Mouse (Mus musculus) embryo, embryonic 10.5 days (tissue): ENCODE measurements around the gene Crybb1.

ENCODE experiments used
- DNase-seq: peaks from one replicate; pipeline ENCODE4 v3.0.0-alpha.2; 2015; ENCODE audit warnings: low spot score

The Crybb1 gene

GRCm38 (mm10) chr5:112237866-112238570 lies 17.6 kb upstream of the Crybb1 start:
- DNase-seq: peak; percentile 48

GRCm38 (mm10) chr5:112238781-112239482 lies 16.7 kb upstream of the Crybb1 start:
- peak; percentile 64 for DNase-seq

- DNase-seq: peak; percentile 92
Measured at GRCm38 (mm10) chr5:112240761-112241160, 14.9 kb upstream of the Crybb1 start.

- no peak for DNase-seq
Measured at GRCm38 (mm10) chr5:112241849-112242248, 13.8 kb upstream of the Crybb1 start.

GRCm38 (mm10) chr5:112242361-112242778 lies 13.2 kb upstream of the Crybb1 start:
- DNase-seq: no peak

- no peak for DNase-seq
Measured at GRCm38 (mm10) chr5:112243041-112243440, 12.6 kb upstream of the Crybb1 start.

GRCm38 (mm10) chr5:112243539-112244274 lies 11.9 kb upstream of the Crybb1 start:
- DNase-seq: no peak

GRCm38 (mm10) chr5:112244275-112244562 lies 11.4 kb upstream of the Crybb1 start:
- DNase-seq: no peak

GRCm38 (mm10) chr5:112244890-112245615 lies 10.6 kb upstream of the Crybb1 start:
- no peak for DNase-seq

GRCm38 (mm10) chr5:112247399-112247798 lies 8.2 kb upstream of the Crybb1 start:
- no peak for DNase-seq

- no peak for DNase-seq
Measured at GRCm38 (mm10) chr5:112249106-112249505, 6.5 kb upstream of the Crybb1 start.

GRCm38 (mm10) chr5:112252400-112252799 lies 3.2 kb upstream of the Crybb1 start, which contains the start of gene Cryba4:
Gene Cryba4, minus strand, starts transcription at chr5:112252518.
- DNase-seq: no peak

- DNase-seq: no peak
Measured at GRCm38 (mm10) chr5:112253169-112253568, 2.4 kb upstream of the Crybb1 start.

GRCm38 (mm10) chr5:112254282-112254806 lies 1.3 kb upstream of the Crybb1 start:
- no peak for DNase-seq

GRCm38 (mm10) chr5:112256457-112256856 lies 842 bp downstream of the Crybb1 start:
- DNase-seq: no peak

- no peak for DNase-seq
Measured at GRCm38 (mm10) chr5:112257896-112258295, 2.3 kb downstream of the Crybb1 start.

GRCm38 (mm10) chr5:112259862-112260650 lies 4.4 kb downstream of the Crybb1 start:
- DNase-seq: no peak

- DNase-seq: no peak
Measured at GRCm38 (mm10) chr5:112260818-112261217, 5.2 kb downstream of the Crybb1 start.

GRCm38 (mm10) chr5:112264099-112264498 lies 8.5 kb downstream of the Crybb1 start:
- DNase-seq: no peak

- no peak for DNase-seq
Measured at GRCm38 (mm10) chr5:112265110-112265509, 9.5 kb downstream of the Crybb1 start.

GRCm38 (mm10) chr5:112265515-112265914 lies 9.9 kb downstream of the Crybb1 start:
- DNase-seq: peak; percentile 74
